Mouse (Mus musculus) layer of hippocampus, postnatal 10 days (tissue): ENCODE results near the gene Gpt2. TPM values are rescaled to one million over a fixed set of nuclear protein-coding genes. Genes with fewer than 3 reads are reported as not detected.

Experiments
- DNase-seq, 2 experiments: peaks; one replicate each; pipeline ENCODE4 v3.0.0; 2021; ENCODE audit warnings: low spot score in 2 of 2
- total RNA-seq, 2 experiments: library from RNA; stranded (reverse); gene quantifications; 2 replicates each; pipeline ENCODE4 v1.2.3; 2021

The Gpt2 gene
- total RNA-seq, 2 experiments from 2014 or later, result 51.9 to 58.7 TPM

GRCm38 (mm10) chr8:85524086-85524485, 31.7 kb downstream of the Gpt2 start:
- DNase-seq, result no peak

GRCm38 (mm10) chr8:85526105-85526504, 33.7 kb downstream of the Gpt2 start:
- DNase-seq, result peak; percentile 67 to 82

GRCm38 (mm10) chr8:85528959-85529358, 36.6 kb downstream of the Gpt2 start:
- no peak for DNase-seq

- no peak for DNase-seq
Measured at GRCm38 (mm10) chr8:85530717-85531116, 38.3 kb downstream of the Gpt2 start.

GRCm38 (mm10) chr8:85531471-85531870, 39.1 kb downstream of the Gpt2 start:
- no peak for DNase-seq

GRCm38 (mm10) chr8:85532843-85533242, 40.5 kb downstream of the Gpt2 start:
- DNase-seq, result no peak

GRCm38 (mm10) chr8:85533434-85533833, 41.1 kb downstream of the Gpt2 start:
- DNase-seq, result no peak

GRCm38 (mm10) chr8:85534163-85534562, 41.8 kb downstream of the Gpt2 start:
- no peak for DNase-seq

- no peak for DNase-seq
Measured at GRCm38 (mm10) chr8:85536332-85536731, 44.0 kb downstream of the Gpt2 start.

- DNase-seq, result no peak
Measured at GRCm38 (mm10) chr8:85551934-85552333, 59.6 kb downstream of the Gpt2 start.

GRCm38 (mm10) chr8:85554391-85555180, 62.2 kb downstream of the Gpt2 start:
- peak in 1 of 2 experiments; percentile 40 for DNase-seq

- peak; percentile 94 to 96 for DNase-seq
Measured at GRCm38 (mm10) chr8:85555181-85556145, 63.1 kb downstream of the Gpt2 start, which contains the start of gene Dnaja2. Gene Dnaja2, minus strand, starts transcription at chr8:85555344.

GRCm38 (mm10) chr8:85556986-85557600, 64.7 kb downstream of the Gpt2 start:
- no peak for DNase-seq

GRCm38 (mm10) chr8:85557601-85557986, 65.2 kb downstream of the Gpt2 start:
- no peak for DNase-seq

GRCm38 (mm10) chr8:85559201-85559600, 66.8 kb downstream of the Gpt2 start:
- DNase-seq, result no peak

- DNase-seq, result no peak
Measured at GRCm38 (mm10) chr8:85559966-85560365, 67.6 kb downstream of the Gpt2 start.

GRCm38 (mm10) chr8:85563336-85563735, 71.0 kb downstream of the Gpt2 start:
- no peak for DNase-seq

- no peak for DNase-seq
Measured at GRCm38 (mm10) chr8:85565186-85565585, 72.8 kb downstream of the Gpt2 start.

- DNase-seq, result no peak
Measured at GRCm38 (mm10) chr8:85567801-85568200, 75.4 kb downstream of the Gpt2 start.

- no peak for DNase-seq
Measured at GRCm38 (mm10) chr8:85570466-85570865, 78.1 kb downstream of the Gpt2 start.

- no peak for DNase-seq
Measured at GRCm38 (mm10) chr8:85573972-85574496, 81.7 kb downstream of the Gpt2 start.
